Mouse (Mus musculus) thymus, postnatal 10 days (tissue): Measurements from ENCODE around the gene Myct1.

Experiments used
- DNase-seq, 2 experiments: peaks; one replicate each; pipeline ENCODE4 v3.0.0; 2021; ENCODE audit warnings: low spot score in 2 of 2

Myct1 gene

DNA sequence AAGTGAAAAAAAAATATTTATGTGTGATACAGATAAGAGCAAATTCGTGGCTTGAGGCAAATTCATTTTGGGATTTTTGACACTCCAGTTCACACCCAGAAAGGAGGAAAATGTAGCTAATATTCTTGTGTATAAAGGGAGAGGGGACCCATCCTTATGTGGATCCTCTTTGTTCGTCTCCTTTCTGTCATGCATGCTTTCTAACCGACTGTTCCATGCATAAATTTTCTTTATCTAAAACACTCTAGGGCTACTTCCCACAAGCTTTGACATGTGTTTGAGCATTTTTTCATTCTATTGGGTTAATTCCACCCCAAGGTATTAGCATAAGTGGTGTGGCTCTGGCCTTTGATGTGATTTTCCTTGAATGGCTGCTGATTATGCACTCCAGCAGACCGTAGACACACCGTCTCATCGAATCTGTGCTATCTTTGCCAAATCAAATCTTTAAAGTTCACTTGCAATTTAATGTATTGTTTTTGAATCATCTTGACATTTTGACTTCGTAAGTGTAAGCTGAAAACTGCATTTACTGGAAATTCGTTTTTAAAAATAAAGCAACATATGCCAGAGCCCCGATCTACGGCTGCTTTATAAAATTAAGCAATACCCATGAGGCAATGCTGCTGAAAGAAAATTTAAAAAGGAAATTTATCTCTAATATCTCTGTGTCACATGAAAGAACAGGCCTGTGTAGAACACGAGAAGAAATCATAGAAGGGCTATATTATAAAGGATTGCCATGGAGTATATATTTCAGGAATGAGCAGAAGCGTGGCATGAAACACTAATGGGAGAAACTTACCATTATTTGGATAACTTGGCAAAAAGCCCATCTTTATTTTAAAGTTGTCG is 21.8 kb downstream of the Myct1 start:
- no peak for DNase-seq

DNA sequence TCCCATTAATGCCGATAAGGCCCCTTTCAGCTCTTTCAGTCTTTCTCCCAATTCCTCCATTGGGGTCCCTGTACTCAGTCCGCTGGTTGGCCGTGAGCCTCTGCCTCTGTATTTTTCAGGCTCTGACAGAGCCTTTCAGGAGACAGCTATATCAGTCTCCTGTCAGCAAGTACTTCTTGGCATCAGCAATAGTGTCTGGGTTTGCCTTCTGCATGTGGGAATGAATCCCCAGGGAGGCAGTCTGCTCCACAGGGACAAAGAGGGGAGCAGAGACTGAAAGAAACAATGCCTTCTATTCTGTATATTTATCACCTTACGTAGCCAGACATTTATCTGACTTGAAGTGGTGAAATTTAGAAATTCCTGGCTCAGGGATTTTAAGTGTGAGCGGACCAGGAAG is 32.7 kb downstream of the Myct1 start:
- no peak for DNase-seq

DNA sequence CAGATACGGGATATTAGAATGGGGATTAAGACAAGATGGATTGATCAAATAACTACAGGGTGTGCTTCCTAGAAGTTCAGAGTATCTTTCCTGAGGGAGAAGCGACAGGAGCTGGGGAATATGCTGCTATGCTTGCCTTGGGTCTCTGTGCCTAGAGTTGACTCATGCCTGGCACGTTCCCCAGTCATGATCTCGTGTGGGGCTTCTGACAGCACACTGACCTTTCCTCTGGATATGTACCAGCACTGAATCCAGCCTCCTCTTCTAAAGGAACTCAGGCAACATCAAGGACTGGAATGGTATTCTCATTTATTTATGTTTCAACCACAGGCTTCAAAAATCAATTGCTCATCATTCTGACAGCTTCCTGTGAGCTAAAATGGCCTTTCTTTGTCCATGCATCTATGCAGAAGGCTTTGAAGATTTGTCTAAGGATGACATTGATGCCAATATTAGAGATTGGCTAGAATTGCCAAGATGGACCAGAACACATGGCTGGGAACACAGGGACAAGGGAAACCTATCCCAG is 40.2 kb downstream of the Myct1 start:
- no peak for DNase-seq

DNA sequence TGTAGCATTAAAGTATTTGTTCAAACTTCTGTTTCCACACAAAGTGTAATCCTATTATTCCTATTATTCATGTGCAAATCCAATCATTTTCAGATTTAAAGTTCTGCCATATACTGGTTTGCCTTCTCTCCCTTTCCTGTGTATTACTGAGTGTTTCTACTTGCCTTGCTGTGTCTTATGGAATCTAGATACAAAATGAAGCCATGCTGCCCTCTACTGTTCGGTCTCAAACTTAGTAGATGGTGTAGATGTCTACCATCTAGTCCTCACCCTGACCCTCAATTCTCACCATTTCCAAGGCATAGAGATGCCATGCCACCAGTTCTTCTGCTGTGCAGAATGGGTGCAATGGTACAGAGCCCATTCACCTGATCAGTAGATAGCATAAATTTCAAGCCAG is 40.8 kb downstream of the Myct1 start:
- DNase-seq: no peak

DNA sequence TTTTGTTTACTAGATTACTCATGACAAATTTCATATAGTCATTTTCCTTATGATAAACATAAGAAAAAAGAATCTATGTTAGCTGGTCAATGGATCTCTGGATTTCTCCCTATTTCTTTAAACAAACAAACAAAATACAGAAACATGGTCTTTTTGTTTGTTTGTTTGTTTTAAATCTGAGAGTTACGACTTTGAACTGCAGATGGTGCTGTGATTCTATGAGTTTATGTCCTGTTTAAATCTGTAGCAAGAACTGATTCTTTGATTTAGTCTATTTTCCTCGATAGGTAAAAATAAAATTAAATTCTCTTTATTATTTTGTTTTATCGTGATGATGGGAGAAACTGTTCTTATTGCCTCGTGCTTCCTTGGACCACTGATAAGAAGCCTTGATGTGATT is 43.7 kb downstream of the Myct1 start:
- no peak for DNase-seq

DNA sequence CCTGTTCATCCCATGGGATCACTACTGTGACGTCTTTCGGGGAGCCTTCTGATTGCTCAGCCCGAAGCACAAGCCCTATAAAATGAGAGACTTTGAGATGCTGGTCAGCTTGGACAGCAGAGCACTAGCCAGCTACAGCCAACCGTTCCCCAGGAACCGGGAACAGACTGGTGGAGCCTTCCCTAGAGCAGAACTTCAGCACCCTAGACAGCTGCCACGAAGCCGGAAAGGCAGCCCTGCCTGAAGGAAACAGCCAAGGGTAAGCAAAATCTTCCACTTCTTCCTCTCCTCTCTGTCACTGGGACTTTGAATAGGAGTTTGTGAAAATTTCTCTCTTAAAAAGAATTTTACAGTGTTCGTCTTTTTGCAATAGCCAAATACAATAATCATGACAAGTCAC is 45.5 kb downstream of the Myct1 start, which contains the start of gene Vip:
TSS of gene Vip (plus strand) at position 107 of the 400 bp plus-strand sequence.
- DNase-seq: no peak
